25 mouse cellular contexts compared by ENCODE assay signal in genomic region chr13:81860683-81861082, GRCm38 (mm10).
A peak's percentile ranks its signal among the peaks of the same experiment; 100 is the strongest.
DNase-seq lines count a peak whose midpoint lies in the region; ATAC-seq and TF ChIP-seq lines count a peak whose summit lies in the region.
"Had no signal": no experiment of that assay in that cellular context is flagged by ENCODE, and none has a peak within 500 bp of the region (broad histone marks: within the 10 kb centered on the region; RNA-seq: fewer than 3 reads in every experiment).

No protein-coding gene starts in this region.

- H3K36me3 ChIP-seq in forebrain, postnatal 0 days (ENCODE audit: insufficient read depth), result no peaks in the 10 kb centered on the region
- H3K36me3 ChIP-seq in forebrain, embryonic 14.5 days (ENCODE audit: control insufficient read depth, insufficient read depth, low read length), result no peaks in the 10 kb centered on the region
- H3K36me3 ChIP-seq in heart, embryonic 12.5 days, result no peaks in the 10 kb centered on the region
- no peaks in the 10 kb centered on the region for H3K36me3 ChIP-seq in heart, embryonic 15.5 days
- no peaks in the 10 kb centered on the region for H3K36me3 ChIP-seq in heart, embryonic 10.5 days
- H3K36me3 ChIP-seq in heart, postnatal 0 days (replicated peaks; ENCODE audit: control insufficient read depth, insufficient read depth, low read length), result no peaks in the 10 kb centered on the region
- H3K36me3 ChIP-seq: embryonic facial prominence, embryonic 10.5 days; embryonic facial prominence, embryonic 12.5 days; G1E had no signal

- no peak for TF ChIP-seq EP300 in heart, postnatal 0 days (IDR thresholded peaks at IDR 0.05; ENCODE audit: low read depth)

- H3K4me1 ChIP-seq in forebrain, postnatal 0 days (ENCODE audit: insufficient read depth), result no peaks in the 10 kb centered on the region
- no peaks in the 10 kb centered on the region for H3K4me1 ChIP-seq in forebrain, embryonic 14.5 days (ENCODE audit: control insufficient read depth, insufficient read depth, low read length)
- H3K4me1 ChIP-seq in heart, embryonic 12.5 days (replicated peaks), result peaks cover 13% of the 10 kb centered on the region
- peaks cover 11% of the 10 kb centered on the region for H3K4me1 ChIP-seq in heart, embryonic 15.5 days (replicated peaks)
- no peaks in the 10 kb centered on the region for H3K4me1 ChIP-seq in heart, embryonic 10.5 days
- H3K4me1 ChIP-seq in heart, postnatal 0 days (ENCODE audit: control insufficient read depth, insufficient read depth), result peaks cover 3% of the 10 kb centered on the region; the same call in 1 of the 2 replicates
- H3K4me1 ChIP-seq: embryonic facial prominence, embryonic 10.5 days; embryonic facial prominence, embryonic 12.5 days; forebrain, embryonic 13.5 days had no signal

- DNase-seq in forebrain, postnatal 0 days, result no peak
- DNase-seq in forebrain, embryonic 14.5 days (ENCODE audit: low spot score), result no peak
- no peak for DNase-seq in heart, adult 9 months (ENCODE audit: low spot score in 2 of 2)
- DNase-seq in heart, embryonic 10.5 days (ENCODE audit: low spot score), result no peak
- DNase-seq in heart, postnatal 0 days (ENCODE audit: low spot score), result peak; percentile 67
- DNase-seq in heart, adult 11 months, result no peak
- DNase-seq: adrenal gland, adult 8-10 months; adrenal gland, postnatal 14 days; adrenal gland, postnatal 36 days; B cell, adult 2 months; cerebellum, adult 11-12 months; cerebellum, adult 2 months; cerebellum, adult 9-10 months; cerebellum, postnatal 10 days; cerebellum, postnatal 25 days had no signal

- ATAC-seq in forebrain, postnatal 0 days, result peak; percentile 36; the same call in 1 of the 2 replicates
- no peak for ATAC-seq in forebrain, embryonic 14.5 days
- peak; percentile 33; the same call in 1 of the 2 replicates for ATAC-seq in heart, embryonic 12.5 days (ENCODE audit: insufficient number of reproducible peaks, low FRiP score)
- ATAC-seq in heart, embryonic 15.5 days (replicated peaks; ENCODE audit: insufficient number of reproducible peaks, insufficient read depth, low FRiP score, low read depth), result no peak
- ATAC-seq in heart, postnatal 0 days (ENCODE audit: insufficient read depth, low read depth), result peak; percentile 72
- ATAC-seq: activated CD4-positive, CD25-positive, alpha-beta regulatory T cell, adult 4 months; CD4-positive, CD25-positive, alpha-beta regulatory T cell, adult 4 months; forebrain, embryonic 13.5 days; Patski had no signal

- 68% methylated on average over 4 of the region's 4 CpGs for WGBS in forebrain, postnatal 0 days
- 84% methylated on average over 4 of the region's 4 CpGs for WGBS in forebrain, embryonic 14.5 days
- WGBS in heart, embryonic 12.5 days, result 39% methylated on average over 4 of the region's 4 CpGs
- WGBS in heart, embryonic 15.5 days, result 29% methylated on average over 4 of the region's 4 CpGs
- 54% methylated on average over 4 of the region's 4 CpGs for WGBS in heart, embryonic 10.5 days
- WGBS in heart, postnatal 0 days, result 27% methylated on average over 4 of the region's 4 CpGs

- H3K27ac ChIP-seq in forebrain, postnatal 0 days (ENCODE audit: low read depth, low read length), result no peak overlapping the region
- H3K27ac ChIP-seq in forebrain, embryonic 14.5 days (ENCODE audit: low read depth, low read length), result no peak overlapping the region
- H3K27ac ChIP-seq in heart, embryonic 12.5 days (ENCODE audit: poor library complexity, severe bottlenecking), result no peak overlapping the region
- H3K27ac ChIP-seq in heart, embryonic 15.5 days, result no peak overlapping the region
- no peak overlapping the region for H3K27ac ChIP-seq in heart, embryonic 10.5 days
- no peak overlapping the region for H3K27ac ChIP-seq in heart, postnatal 0 days (ENCODE audit: low read depth)
- H3K27ac ChIP-seq: embryonic facial prominence, embryonic 10.5 days; embryonic facial prominence, embryonic 12.5 days; forebrain, embryonic 13.5 days had no signal

- H3K9ac ChIP-seq in forebrain, postnatal 0 days, result no peak overlapping the region
- H3K9ac ChIP-seq in forebrain, embryonic 14.5 days (ENCODE audit: low read length), result no peak overlapping the region
- H3K9ac ChIP-seq in heart, embryonic 12.5 days, result no peak overlapping the region
- H3K9ac ChIP-seq in heart, embryonic 15.5 days, result no peak overlapping the region
- no peak overlapping the region for H3K9ac ChIP-seq in heart, postnatal 0 days (replicated peaks; ENCODE audit: low read depth, low read length)
- H3K9ac ChIP-seq: embryonic facial prominence, embryonic 12.5 days; forebrain, embryonic 13.5 days had no signal

- no peak overlapping the region for H3K4me3 ChIP-seq in forebrain, postnatal 0 days (ENCODE audit: low read depth, low read length)
- no peak overlapping the region for H3K4me3 ChIP-seq in forebrain, embryonic 14.5 days (ENCODE audit: low read depth, low read length)
- H3K4me3 ChIP-seq in heart, embryonic 12.5 days, result no peak overlapping the region
- H3K4me3 ChIP-seq in heart, embryonic 15.5 days, result no peak overlapping the region
- no peak overlapping the region for H3K4me3 ChIP-seq in heart, embryonic 10.5 days
- H3K4me3 ChIP-seq in heart, postnatal 0 days (ENCODE audit: low read depth, low read length), result no peak overlapping the region
- H3K4me3 ChIP-seq: embryonic facial prominence, embryonic 10.5 days; embryonic facial prominence, embryonic 12.5 days; forebrain, embryonic 13.5 days had no signal

- H3K4me2 ChIP-seq in forebrain, postnatal 0 days (ENCODE audit: low read depth), result no peak overlapping the region
- H3K4me2 ChIP-seq in forebrain, embryonic 14.5 days (ENCODE audit: low read length), result no peak overlapping the region
- H3K4me2 ChIP-seq in heart, embryonic 12.5 days, result peak overlapping the region; percentile 19; the same call in 1 of the 2 replicates
- H3K4me2 ChIP-seq in heart, embryonic 15.5 days, result peak overlapping the region; percentile 36; the same call in 1 of the 2 replicates
- H3K4me2 ChIP-seq in heart, postnatal 0 days (ENCODE audit: low read depth, low read length), result 0 out of 2 replicates have a peak overlapping the region, but pooled peaks have one; percentile 32
- H3K4me2 ChIP-seq: embryonic facial prominence, embryonic 12.5 days; forebrain, embryonic 13.5 days had no signal

- TF ChIP-seq CTCF in forebrain, postnatal 0 days (IDR thresholded peaks at IDR 0.05; ENCODE audit: low read depth), result no peak
- no peak for TF ChIP-seq CTCF in heart, postnatal 0 days (IDR thresholded peaks at IDR 0.05; ENCODE audit: low read depth)

- H3K9me3 ChIP-seq in forebrain, postnatal 0 days (ENCODE audit: low read length), result no peaks in the 10 kb centered on the region
- H3K9me3 ChIP-seq in forebrain, embryonic 14.5 days (replicated peaks; ENCODE audit: control insufficient read depth, low read length), result no peaks in the 10 kb centered on the region
- H3K9me3 ChIP-seq in heart, embryonic 12.5 days (replicated peaks), result no peaks in the 10 kb centered on the region
- no peaks in the 10 kb centered on the region for H3K9me3 ChIP-seq in heart, embryonic 15.5 days (replicated peaks)
- H3K9me3 ChIP-seq in heart, embryonic 10.5 days, result no peaks in the 10 kb centered on the region
- no peaks in the 10 kb centered on the region for H3K9me3 ChIP-seq in heart, postnatal 0 days (replicated peaks; ENCODE audit: control insufficient read depth, low read length)
- H3K9me3 ChIP-seq: embryonic facial prominence, embryonic 10.5 days; embryonic facial prominence, embryonic 12.5 days; forebrain, embryonic 13.5 days; G1E had no signal

- no peaks in the 10 kb centered on the region for H3K27me3 ChIP-seq in forebrain, postnatal 0 days (ENCODE audit: insufficient read depth, low read length)
- no peaks in the 10 kb centered on the region for H3K27me3 ChIP-seq in forebrain, embryonic 14.5 days (replicated peaks; ENCODE audit: control insufficient read depth, insufficient read depth, low read length)
- no peaks in the 10 kb centered on the region for H3K27me3 ChIP-seq in heart, embryonic 12.5 days (replicated peaks)
- no peaks in the 10 kb centered on the region for H3K27me3 ChIP-seq in heart, embryonic 15.5 days
- no peaks in the 10 kb centered on the region for H3K27me3 ChIP-seq in heart, embryonic 10.5 days (ENCODE audit: insufficient read depth, poor library complexity, severe bottlenecking)
- no peaks in the 10 kb centered on the region for H3K27me3 ChIP-seq in heart, postnatal 0 days (ENCODE audit: control insufficient read depth, insufficient read depth, low read length)
- H3K27me3 ChIP-seq: CH12.LX; embryonic facial prominence, embryonic 12.5 days; forebrain, embryonic 13.5 days had no signal

Comparison
In these comparisons a context has a peak if more than half of its experiments do, and no peak if none do; other contexts are left out.
1. ATAC-seq: peak in forebrain, postnatal 0 days (single experiment), heart, embryonic 12.5 days (single experiment) and heart, postnatal 0 days (single experiment); none in forebrain, embryonic 14.5 days (single experiment) and heart, embryonic 15.5 days (single experiment).
2. H3K4me2 ChIP-seq: peak in heart, embryonic 12.5 days (single experiment), heart, embryonic 15.5 days (single experiment) and heart, postnatal 0 days (single experiment); none in forebrain, postnatal 0 days (single experiment) and forebrain, embryonic 14.5 days (single experiment).